Mouse (Mus musculus) left cerebral cortex, adult 11 months (tissue): ENCODE data around the gene Zfp658.
A peak's percentile ranks its signal among the peaks of the same experiment; 100 is the strongest.

ENCODE experiments used
- DNase-seq: peaks from one replicate; pipeline ENCODE4 v3.0.0; 2022; ENCODE audit warnings: low spot score

Zfp658 gene

GRCm38 (mm10) chr7:43562006-43562633, at the start of gene Zfp658:
Gene Zfp658 (plus strand): TSS chr7:43562256.
- DNase-seq = peak; percentile 78

GRCm38 (mm10) chr7:43512519-43512918, 49.5 kb upstream of the Zfp658 start:
- DNase-seq = no peak

GRCm38 (mm10) chr7:43515076-43515475, 47.0 kb upstream of the Zfp658 start:
- DNase-seq = no peak

GRCm38 (mm10) chr7:43518341-43518740, 43.7 kb upstream of the Zfp658 start:
- DNase-seq = no peak

- DNase-seq = no peak
These were observed 39.3 kb upstream of the Zfp658 start for GRCm38 (mm10) chr7:43522776-43523175.

GRCm38 (mm10) chr7:43525313-43525712, 36.7 kb upstream of the Zfp658 start:
- DNase-seq = no peak

- DNase-seq = no peak
These were observed 31.8 kb upstream of the Zfp658 start for GRCm38 (mm10) chr7:43530216-43530785.

- no peak for DNase-seq
These were observed 29.0 kb upstream of the Zfp658 start for GRCm38 (mm10) chr7:43532936-43533505.

GRCm38 (mm10) chr7:43538524-43538923, 23.5 kb upstream of the Zfp658 start:
- no peak for DNase-seq

GRCm38 (mm10) chr7:43544225-43544977, 17.7 kb upstream of the Zfp658 start, which contains the start of gene Cd33:
Gene Cd33 (minus strand): TSS chr7:43544428.
- DNase-seq = no peak

- DNase-seq = no peak
These were observed 16.2 kb upstream of the Zfp658 start for GRCm38 (mm10) chr7:43545656-43546545.

- DNase-seq = no peak
These were observed 14.4 kb upstream of the Zfp658 start for GRCm38 (mm10) chr7:43547666-43548065.

- no peak for DNase-seq
These were observed 13.8 kb upstream of the Zfp658 start for GRCm38 (mm10) chr7:43548206-43548605.

- DNase-seq = no peak
These were observed 8.9 kb upstream of the Zfp658 start for GRCm38 (mm10) chr7:43553153-43553552.

- DNase-seq = no peak
These were observed 7.5 kb upstream of the Zfp658 start for GRCm38 (mm10) chr7:43554550-43554949.

- DNase-seq = no peak
These were observed 6.7 kb upstream of the Zfp658 start for GRCm38 (mm10) chr7:43555351-43555750.

- no peak for DNase-seq
These were observed 5.2 kb upstream of the Zfp658 start for GRCm38 (mm10) chr7:43556901-43557300.

GRCm38 (mm10) chr7:43562651-43563070, 605 bp downstream of the Zfp658 start:
- DNase-seq = no peak

- DNase-seq = no peak
These were observed 1.2 kb downstream of the Zfp658 start for GRCm38 (mm10) chr7:43563300-43563699.

GRCm38 (mm10) chr7:43571216-43571615, 9.2 kb downstream of the Zfp658 start:
- no peak for DNase-seq

- DNase-seq = peak; percentile 92
These were observed 17.6 kb downstream of the Zfp658 start, which contains the start of gene Zfp719 for GRCm38 (mm10) chr7:43579440-43580171. Gene Zfp719 (plus strand): TSS chr7:43579610.
